Mouse (Mus musculus) embryonic facial prominence, embryonic 14.5 days (tissue): Measurements from ENCODE around the gene Shc3. TPM values are rescaled to one million over a fixed set of nuclear protein-coding genes. Genes with fewer than 3 reads are reported as not detected.
A peak's percentile ranks its signal among the peaks of the same experiment; 100 is the strongest.

Source experiments
- ATAC-seq: fragments of 200-750 bp; cut with Nextera tagmentation; 2 replicates; pipeline ENCODE4 v1.8.0; 2017; ENCODE audit warnings: low read depth, moderate number of reproducible peaks, moderate TSS enrichment
- DNase-seq: peaks from one replicate; pipeline ENCODE4 v3.0.0-alpha.2; 2015; ENCODE audit warnings: low spot score
- H3K27ac ChIP-seq: fragments of 300-500 bp; sonication (generic); replicated peaks from 2 replicates; pipeline ENCODE4 v1.5.1; 2014; ENCODE audit warnings: low read depth, mild to moderate bottlenecking, low read length, moderate library complexity
- H3K27me3 ChIP-seq: fragments of 300-500 bp; sonication (generic); replicated peaks from 2 replicates; pipeline ENCODE4 v1.6.1; 2014; ENCODE audit warnings: low read length; ENCODE audit not compliant: control insufficient read depth, insufficient read depth
- H3K36me3 ChIP-seq: fragments of 300-500 bp; sonication (generic); 2 replicates; pipeline ENCODE4 v1.6.1; 2014; ENCODE audit warnings: low read length, mixed read lengths; ENCODE audit not compliant: control insufficient read depth, insufficient read depth
- H3K4me1 ChIP-seq: fragments of 300-500 bp; sonication (generic); 2 replicates; pipeline ENCODE4 v1.6.1; 2014; ENCODE audit warnings: antibody characterized with exemption, low read length; ENCODE audit not compliant: control insufficient read depth, insufficient read depth
- H3K4me2 ChIP-seq: fragments of 300-500 bp; sonication (generic); 2 replicates; pipeline ENCODE4 v1.6.1; 2014; ENCODE audit warnings: low read depth, mild to moderate bottlenecking, low read length, moderate library complexity, mixed read lengths
- H3K4me3 ChIP-seq: fragments of 300-500 bp; sonication (generic); 2 replicates; pipeline ENCODE4 v1.5.1; 2014; ENCODE audit warnings: low read depth, mild to moderate bottlenecking, low read length
- H3K9ac ChIP-seq: fragments of 300-500 bp; sonication (generic); 2 replicates; pipeline ENCODE4 v1.6.1; 2014; ENCODE audit warnings: low read depth, mild to moderate bottlenecking, low read length, moderate library complexity, mixed read lengths
- H3K9me3 ChIP-seq: fragments of 300-500 bp; sonication (generic); 2 replicates; pipeline ENCODE4 v1.6.1; 2016; ENCODE audit warnings: low read length; ENCODE audit not compliant: control insufficient read depth
- WGBS: fragments of 180-500 bp; shearing (Covaris S2); extraction: QIAGEN DNeasy Blood & Tissue Kit; methylation state at CpG from one replicate; pipeline ENCODE4 v1.1.7; 2014; 5-methylcytosine and 5-hydroxymethylcytosine counted together
- polyA plus RNA-seq: library from polyadenylated mRNA; unstranded; fragments of >200 nt; fragmentation: Nextera tagmentation; extraction: Ambion mirVana; gene quantifications from 2 replicates; pipeline ENCODE4 v1.2.1, GENCODE M21; 2014

Shc3 gene
- polyA plus RNA-seq, 1 experiment from 2014 or later, result 1.3 TPM

- ATAC-seq, result no peak
- H3K27me3 ChIP-seq, result no peaks in the 10 kb centered on the region
- H3K27ac ChIP-seq, result no peak overlapping the region
- 83% methylated on average over 11 of the region's 11 CpGs for WGBS
- peaks cover 72% of the 10 kb centered on the region for H3K36me3 ChIP-seq
- peaks cover 19% of the 10 kb centered on the region for H3K4me1 ChIP-seq
- no peak overlapping the region for H3K4me2 ChIP-seq
- no peak overlapping the region for H3K4me3 ChIP-seq
- 0 out of 2 replicates have a peak, but pooled peaks cover 8% of the 10 kb centered on the region for H3K9me3 ChIP-seq
- 0 out of 2 replicates have a peak overlapping the region, but pooled peaks have one; percentile 3 for H3K9ac ChIP-seq
- DNase-seq, result no peak
Observed at GRCm38 (mm10) chr13:51416727-51417126, 152.5 kb downstream of the Shc3 start.

- ATAC-seq, result no peak
- Histone ChIP-seq H3K27ac (no peak overlapping the region), H3K4me3 (no peak overlapping the region), H3K27me3 (no peaks in the 10 kb centered on the region), H3K4me2 (peak overlapping the region; percentile 71; the same call in 1 of the 2 replicates), H3K9me3 (0 out of 2 replicates have a peak, but pooled peaks cover 8% of the 10 kb centered on the region), H3K4me1 (peaks cover 24% of the 10 kb centered on the region), H3K9ac (no peak overlapping the region), H3K36me3 (peaks cover 41% of the 10 kb centered on the region)
- WGBS, result 67% methylated on average over 3 of the region's 3 CpGs
- no peak for DNase-seq
Observed at GRCm38 (mm10) chr13:51413461-51413860, 155.8 kb downstream of the Shc3 start.

- 18% methylated on average over 12 of the region's 12 CpGs for WGBS
- Histone ChIP-seq H3K9me3 (0 out of 2 replicates have a peak, but pooled peaks cover 8% of the 10 kb centered on the region), H3K4me1 (peaks cover 19% of the 10 kb centered on the region), H3K36me3 (peaks cover 35% of the 10 kb centered on the region), H3K9ac (peak overlapping the region; percentile 84), H3K27ac (peak overlapping the region; percentile 90), H3K4me2 (peak overlapping the region; percentile 71), H3K27me3 (no peaks in the 10 kb centered on the region), H3K4me3 (peak overlapping the region; percentile 67)
- ATAC-seq (no peak), DNase-seq (peak; percentile 75)
Observed at GRCm38 (mm10) chr13:51411696-51412430, 157.4 kb downstream of the Shc3 start.

GRCm38 (mm10) chr13:51411243-51411642 lies 158.0 kb downstream of the Shc3 start:
- ATAC-seq, result no peak
- 16% methylated on average over 9 of the region's 9 CpGs for WGBS
- H3K27me3 ChIP-seq, result no peaks in the 10 kb centered on the region
- peaks cover 31% of the 10 kb centered on the region for H3K36me3 ChIP-seq
- peak overlapping the region; percentile 71 for H3K4me2 ChIP-seq
- peak overlapping the region; percentile 84 for H3K9ac ChIP-seq
- H3K4me3 ChIP-seq, result peak overlapping the region; percentile 67
- H3K9me3 ChIP-seq, result 0 out of 2 replicates have a peak, but pooled peaks cover 8% of the 10 kb centered on the region
- H3K4me1 ChIP-seq, result peaks cover 18% of the 10 kb centered on the region
- peak overlapping the region; percentile 90 for H3K27ac ChIP-seq
- DNase-seq, result no peak

GRCm38 (mm10) chr13:51409936-51410481 lies 159.2 kb downstream of the Shc3 start:
- Histone ChIP-seq H3K4me1 (peaks cover 18% of the 10 kb centered on the region), H3K4me2 (peak overlapping the region; percentile 71), H3K4me3 (peak overlapping the region; percentile 67), H3K9ac (peak overlapping the region; percentile 84), H3K36me3 (peaks cover 19% of the 10 kb centered on the region), H3K27me3 (no peaks in the 10 kb centered on the region), H3K27ac (peak overlapping the region; percentile 90), H3K9me3 (0 out of 2 replicates have a peak, but pooled peaks cover 3% of the 10 kb centered on the region)
- DNase-seq (no peak), ATAC-seq (no peak)
- 23% methylated on average over 6 of the region's 6 CpGs for WGBS

GRCm38 (mm10) chr13:51408519-51409001 lies 160.7 kb downstream of the Shc3 start, which contains the start of gene S1pr3:
S1pr3 (plus strand) TSS chr13:51408639.
- Histone ChIP-seq H3K4me3 (peak within 1 kb of the TSS; percentile 67), H3K9me3 (no peaks in the 10 kb centered on the region), H3K4me1 (peaks cover 18% of the 10 kb centered on the region), H3K36me3 (peaks cover 4% of the 10 kb centered on the region; the same call in 1 of the 2 replicates), H3K4me2 (peak within 1 kb of the TSS; percentile 71), H3K9ac (peak within 1 kb of the TSS; percentile 84), H3K27me3 (no peaks in the 10 kb centered on the region), H3K27ac (peak within 1 kb of the TSS; percentile 90)
- under 1% methylated on average over 29 of the region's 33 CpGs for WGBS
- ATAC-seq, result peak; percentile 86
- peak; percentile 94 for DNase-seq

GRCm38 (mm10) chr13:51407541-51408217 lies 161.5 kb downstream of the Shc3 start:
- peak overlapping the region; percentile 84 for H3K9ac ChIP-seq
- no peaks in the 10 kb centered on the region for H3K9me3 ChIP-seq
- WGBS, result 20% methylated on average over 13 of the region's 13 CpGs

GRCm38 (mm10) chr13:51405731-51406320 lies 163.4 kb downstream of the Shc3 start:
- no peak overlapping the region for H3K4me3 ChIP-seq
- no peaks in the 10 kb centered on the region for H3K27me3 ChIP-seq
- DNase-seq, result no peak
- peaks cover 15% of the 10 kb centered on the region for H3K4me1 ChIP-seq
- no peak overlapping the region for H3K9ac ChIP-seq
- H3K27ac ChIP-seq, result no peak overlapping the region
- 89% methylated on average over 13 of the region's 13 CpGs for WGBS
- no peak for ATAC-seq
- H3K4me2 ChIP-seq, result no peak overlapping the region
- no peaks in the 10 kb centered on the region for H3K9me3 ChIP-seq
- no peaks in the 10 kb centered on the region for H3K36me3 ChIP-seq

More at GRCm38 (mm10) chr13:51407541-51408217, 161.5 kb downstream of the Shc3 start:
- H3K4me1 ChIP-seq, result peaks cover 18% of the 10 kb centered on the region
- no peaks in the 10 kb centered on the region for H3K27me3 ChIP-seq
- peak overlapping the region; percentile 71 for H3K4me2 ChIP-seq
- no peaks in the 10 kb centered on the region for H3K36me3 ChIP-seq
- H3K27ac ChIP-seq, result peak overlapping the region; percentile 90
- ATAC-seq (no peak), DNase-seq (peak; percentile 65)
- peak overlapping the region; percentile 67 for H3K4me3 ChIP-seq
